Mouse (Mus musculus): ENCODE data around the gene Atp6v1fnb. TPM values are rescaled to one million over a fixed set of nuclear protein-coding genes. Genes with fewer than 3 reads are reported as not detected.

The Atp6v1fnb gene
- total and polyA plus RNA-seq, 3 experiments, result 0.13 TPM; not detected in 2

- H3K36me3 ChIP-seq (ENCODE audit: control insufficient read depth in 1 of 2, insufficient read depth in 2 of 2, low read length in 2 of 2), result peaks cover 0 to 10% of the 10 kb centered on the region in 2 experiments; a peak in 2 of 4 replicates
- TF ChIP-seq SMC3 (IDR thresholded peaks at IDR 0.05; ENCODE audit: low read depth, low read length) (0 out of 2 replicates have a peak, but pooled peaks have one; percentile 18), MEF2A (IDR thresholded peaks at IDR 0.05; ENCODE audit: extremely low read depth, insufficient replicate concordance, low read depth, low read length, poor library complexity, severe bottlenecking) (no peak), CTCF (IDR thresholded peaks at IDR 0.05 in 2 of 3, conservative IDR thresholded peaks at IDR 0.05 in 1 of 3; ENCODE audit: control insufficient read depth in 1 of 3, insufficient read depth in 1 of 3, low read depth in 2 of 3, low read length in 3 of 3, poor library complexity in 1 of 3, severe bottlenecking in 1 of 3) (peak in 2 of 3 experiments; percentile 37 to 49; a peak in 5 of 6 replicates)
- H3K9ac ChIP-seq (ENCODE audit: control insufficient read depth, low read depth, low read length, poor library complexity, severe bottlenecking), result no peak overlapping the region
- peaks cover 10 to 21% of the 10 kb centered on the region in 2 experiments for H3K4me1 ChIP-seq (ENCODE audit: control insufficient read depth in 1 of 2, insufficient read depth in 2 of 2, low read length in 2 of 2)
- no peaks in the 10 kb centered on the region for H3K79me2 ChIP-seq (ENCODE audit: control insufficient read depth, insufficient read depth, low read length, poor library complexity)
- peaks cover 14 to 18% of the 10 kb centered on the region in 2 experiments for H3K27me3 ChIP-seq (ENCODE audit: control insufficient read depth in 1 of 2, insufficient read depth in 2 of 2, low read length in 2 of 2)
- no peak for DNase-seq (ENCODE audit: low read depth, low spot score)
- no peaks in the 10 kb centered on the region for H3K9me3 ChIP-seq (replicated peaks; ENCODE audit: insufficient read depth, low read length)
- no peak overlapping the region for H3K27ac ChIP-seq (ENCODE audit: control insufficient read depth, low read depth, low read length)
- H3K4me3 ChIP-seq (ENCODE audit: control insufficient read depth in 1 of 2, insufficient read depth in 1 of 2, low read depth in 2 of 2, low read length in 2 of 2), result no peak overlapping the region
Observed at GRCm38 (mm10) chr6:29505493-29505892, 34.3 kb downstream of the Atp6v1fnb start.

DNA sequence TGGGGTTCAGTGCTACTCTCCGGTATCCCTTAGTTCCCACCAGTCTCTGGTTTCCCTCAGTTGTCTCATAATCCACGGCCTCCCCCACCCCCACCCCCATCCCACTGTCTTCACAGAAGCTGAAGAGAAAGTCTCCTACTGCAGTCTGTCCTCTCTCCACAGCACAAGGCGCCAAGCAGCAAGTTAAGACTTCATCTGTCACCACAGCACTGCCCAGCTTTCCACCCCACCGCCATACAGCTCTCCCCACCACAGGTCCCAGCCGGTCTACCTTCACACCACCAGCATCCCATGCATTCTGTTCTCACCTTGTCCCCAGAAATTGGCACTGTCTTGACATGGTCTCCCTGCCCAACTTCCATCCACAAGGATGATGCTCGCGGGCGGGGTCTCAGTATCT is 35.6 kb downstream of the Atp6v1fnb start:
- H3K79me2 ChIP-seq (ENCODE audit: control insufficient read depth, insufficient read depth, low read length, poor library complexity), result no peaks in the 10 kb centered on the region
- H3K9ac ChIP-seq (ENCODE audit: control insufficient read depth, low read depth, low read length, poor library complexity, severe bottlenecking), result peak overlapping the region; percentile 56; the same call in 1 of the 2 replicates
- DNase-seq (ENCODE audit: low read depth, low spot score), result no peak
- no peaks in the 10 kb centered on the region for H3K36me3 ChIP-seq (ENCODE audit: control insufficient read depth in 1 of 2, insufficient read depth in 2 of 2, low read length in 2 of 2)
- no peak overlapping the region for H3K27ac ChIP-seq (ENCODE audit: control insufficient read depth, low read depth, low read length)
- peaks cover 14 to 18% of the 10 kb centered on the region in 2 experiments for H3K27me3 ChIP-seq (ENCODE audit: control insufficient read depth in 1 of 2, insufficient read depth in 2 of 2, low read length in 2 of 2)
- no peaks in the 10 kb centered on the region for H3K9me3 ChIP-seq (replicated peaks; ENCODE audit: insufficient read depth, low read length)
- H3K4me3 ChIP-seq (ENCODE audit: control insufficient read depth in 1 of 2, insufficient read depth in 1 of 2, low read depth in 2 of 2, low read length in 2 of 2), result peak overlapping the region; percentile 67 to 80
- H3K4me1 ChIP-seq (ENCODE audit: control insufficient read depth in 1 of 2, insufficient read depth in 2 of 2, low read length in 2 of 2), result peaks cover 5 to 9% of the 10 kb centered on the region in 2 experiments; a peak in 3 of 4 replicates
- TF ChIP-seq ETS1 (IDR thresholded peaks at IDR 0.05; ENCODE audit: low read depth, low read length), result no peak
- TF ChIP-seq SIN3A (IDR thresholded peaks at IDR 0.05; ENCODE audit: low read length), result no peak
- TF ChIP-seq RCOR1 (IDR thresholded peaks at IDR 0.05; ENCODE audit: low read depth, low read length), result no peak
- no peak for TF ChIP-seq TBP (IDR thresholded peaks at IDR 0.05; ENCODE audit: low read depth, low read length)
- TF ChIP-seq USF2 (IDR thresholded peaks at IDR 0.05; ENCODE audit: borderline replicate concordance in 1 of 2, insufficient read depth in 1 of 2, low read depth in 1 of 2, low read length in 2 of 2), result no peak
- no peak for TF ChIP-seq MXI1 (IDR thresholded peaks at IDR 0.05; ENCODE audit: low read depth, low read length)
- TF ChIP-seq EP300 (IDR thresholded peaks at IDR 0.05; ENCODE audit: low read depth in 1 of 2, low read length in 2 of 2), result no peak

DNA sequence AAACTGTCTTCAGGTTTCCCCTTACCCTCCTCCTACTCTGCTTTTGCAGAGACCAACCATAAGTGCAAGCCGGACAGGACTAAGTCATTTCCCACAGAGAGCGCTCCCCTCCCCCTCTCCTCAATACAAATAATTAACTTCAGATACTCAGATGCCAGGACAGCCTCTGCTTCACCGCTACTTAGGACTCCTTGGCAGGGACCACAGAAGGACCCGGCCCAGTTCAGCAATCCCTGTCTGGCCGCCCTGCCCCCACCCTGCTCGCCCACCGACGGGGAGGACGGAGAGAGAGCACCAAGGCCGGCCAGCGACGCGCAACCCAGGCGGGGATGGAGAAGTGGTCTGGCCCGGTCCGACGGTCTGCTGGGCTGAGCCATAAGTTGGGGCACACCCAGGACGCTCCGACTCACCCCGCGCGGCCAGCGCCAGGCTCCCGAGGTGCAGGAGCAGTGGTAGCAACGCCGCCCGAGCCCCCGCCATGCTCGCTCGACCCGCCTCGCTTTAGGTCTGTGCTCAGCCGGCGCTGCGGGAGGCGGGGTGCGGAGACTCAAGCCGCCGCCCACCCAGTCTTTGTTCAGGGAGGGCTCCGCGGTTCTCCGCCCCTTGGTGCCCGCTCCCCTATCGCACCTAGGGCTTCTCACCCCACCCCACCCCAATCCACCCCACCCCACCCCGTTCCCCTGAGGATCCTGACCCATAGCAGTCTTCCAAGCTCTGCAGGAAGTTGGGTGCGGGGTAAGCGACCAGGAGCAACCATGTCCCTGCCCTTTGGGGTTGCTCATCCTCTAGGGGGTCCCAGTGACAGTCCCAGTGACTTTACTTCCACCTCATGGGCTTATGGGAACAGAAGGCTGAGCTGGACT is 36.4 kb downstream of the Atp6v1fnb start, which contains the start of gene Kcp:
Gene Kcp (minus strand): TSS at position 506 of the 863 bp plus-strand sequence.
- H3K4me3 ChIP-seq (ENCODE audit: control insufficient read depth in 1 of 2, insufficient read depth in 1 of 2, low read depth in 2 of 2, low read length in 2 of 2), result peak within 1 kb of the TSS; percentile 67 to 80
- H3K9ac ChIP-seq (ENCODE audit: control insufficient read depth, low read depth, low read length, poor library complexity, severe bottlenecking), result peak within 1 kb of the TSS; percentile 56
- H3K27me3 ChIP-seq (ENCODE audit: control insufficient read depth in 1 of 2, insufficient read depth in 2 of 2, low read length in 2 of 2), result peaks cover 14 to 18% of the 10 kb centered on the region in 2 experiments

More for the DNA sequence above, 36.4 kb downstream of the Atp6v1fnb start, which contains the start of gene Kcp:
- TF ChIP-seq MAX (IDR thresholded peaks at IDR 0.05; ENCODE audit: low read length) (no peak), CHD2 (IDR thresholded peaks at IDR 0.05; ENCODE audit: low read length) (peak; percentile 16; the same call in 1 of the 2 replicates)
- Histone ChIP-seq H3K79me2 (ENCODE audit: control insufficient read depth, insufficient read depth, low read length, poor library complexity) (no peaks in the 10 kb centered on the region), H3K9me3 (replicated peaks; ENCODE audit: insufficient read depth, low read length) (no peaks in the 10 kb centered on the region), H3K27ac (ENCODE audit: control insufficient read depth, low read depth, low read length) (no peak within 1 kb of the TSS), H3K36me3 (ENCODE audit: control insufficient read depth in 1 of 2, insufficient read depth in 2 of 2, low read length in 2 of 2) (no peaks in the 10 kb centered on the region), H3K4me1 (ENCODE audit: control insufficient read depth in 1 of 2, insufficient read depth in 2 of 2, low read length in 2 of 2) (peaks cover 5 to 7% of the 10 kb centered on the region in 2 experiments; a peak in 3 of 4 replicates)
- DNase-seq (ENCODE audit: low read depth, low spot score), result peak; percentile 34

Data from MEL (cell line).